Mouse (Mus musculus): Measurements from ENCODE around the gene Ripor3. TPM values are rescaled to one million over a fixed set of nuclear protein-coding genes. Genes with fewer than 3 reads are reported as not detected.

Gene Ripor3
- total RNA-seq, 2 experiments from 2014 or later, result 5.2 to 5.4 TPM

DNA sequence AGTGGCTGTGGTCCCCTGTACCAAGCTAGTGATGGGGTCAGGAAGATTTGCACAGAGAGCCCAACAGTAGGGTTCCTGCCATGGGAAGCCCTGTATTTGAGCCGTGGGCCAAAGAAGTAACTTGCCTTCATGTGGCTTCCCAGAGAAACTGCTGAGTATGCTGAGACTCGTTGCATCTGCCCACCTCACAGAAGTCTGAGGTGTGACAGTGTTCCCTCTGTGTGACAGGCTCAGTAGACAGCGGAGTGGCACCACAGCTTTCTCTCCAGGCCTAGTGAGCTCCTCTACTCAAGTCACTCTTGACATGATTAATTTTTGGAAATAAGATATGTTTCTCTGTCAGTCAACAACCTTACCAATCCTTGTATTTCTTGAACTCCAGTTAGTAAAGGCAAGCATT is 71.6 kb downstream of the Ripor3 start:
- no peak for DNase-seq (ENCODE audit: low spot score in 2 of 2)

DNA sequence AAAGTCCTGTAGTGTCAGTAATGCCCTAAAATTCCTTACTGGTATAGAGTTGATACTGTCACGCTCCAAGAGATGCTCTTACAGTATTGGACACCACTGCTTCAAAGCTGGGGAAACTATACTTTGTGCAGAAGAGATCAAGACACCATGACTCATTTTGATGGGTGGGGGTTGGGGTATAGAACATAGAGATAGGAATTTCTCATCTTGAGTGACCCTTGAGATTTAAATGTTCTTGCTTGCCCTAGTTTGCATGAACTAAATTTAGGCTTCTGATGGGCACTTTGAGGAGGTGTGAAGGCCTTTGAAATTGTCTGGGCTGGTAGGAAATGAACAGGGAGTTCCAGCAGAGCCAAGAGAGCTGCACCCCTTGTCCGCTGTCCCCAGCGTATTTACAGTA is 74.5 kb downstream of the Ripor3 start:
- DNase-seq (ENCODE audit: low spot score in 2 of 2), result no peak

DNA sequence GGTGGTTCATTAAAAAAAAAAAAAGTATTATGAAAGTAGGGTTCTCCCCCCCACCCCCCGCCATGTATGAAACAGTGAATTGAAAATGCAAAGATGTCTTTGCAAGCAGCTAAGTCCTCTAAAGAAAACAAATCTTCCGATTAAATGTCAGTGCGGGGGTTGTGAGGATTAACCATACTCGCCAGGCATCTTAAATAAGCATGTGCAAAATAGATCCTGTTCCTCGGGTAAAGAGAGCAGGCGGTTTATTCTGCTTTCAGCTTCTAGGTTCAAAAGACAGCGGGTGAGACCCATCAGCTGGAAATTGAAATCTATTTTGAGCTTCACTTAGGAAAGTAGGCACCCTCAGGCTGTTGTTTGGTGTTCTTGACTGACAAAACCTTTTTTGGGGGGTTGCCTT is 77.0 kb downstream of the Ripor3 start:
- DNase-seq (ENCODE audit: low spot score in 2 of 2), result no peak

DNA sequence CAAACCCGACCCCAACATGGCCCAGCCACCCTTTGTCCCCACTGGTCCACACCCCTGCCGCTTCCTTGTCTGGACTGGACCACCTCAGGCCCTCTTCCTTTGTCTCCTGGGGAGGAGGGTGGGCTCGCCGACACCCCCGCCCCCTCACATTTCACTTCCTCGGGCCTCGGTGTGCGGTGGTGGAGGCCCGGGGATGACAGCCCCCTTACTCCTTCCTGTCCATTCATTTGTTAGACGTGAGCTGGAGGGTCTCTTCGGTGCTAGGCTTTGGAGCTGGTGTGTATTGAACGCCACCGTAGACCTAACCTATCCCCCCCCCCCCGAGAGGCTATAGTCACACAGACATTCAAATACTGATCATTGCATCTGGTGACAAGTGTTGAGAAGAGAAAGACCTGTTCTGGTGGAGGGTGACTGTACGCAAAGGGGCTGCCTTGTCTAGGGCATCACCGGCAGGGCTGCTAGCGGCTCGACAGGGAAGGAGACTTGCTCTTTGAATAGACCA is 77.6 kb downstream of the Ripor3 start:
- no peak for DNase-seq (ENCODE audit: low spot score in 2 of 2)

DNA sequence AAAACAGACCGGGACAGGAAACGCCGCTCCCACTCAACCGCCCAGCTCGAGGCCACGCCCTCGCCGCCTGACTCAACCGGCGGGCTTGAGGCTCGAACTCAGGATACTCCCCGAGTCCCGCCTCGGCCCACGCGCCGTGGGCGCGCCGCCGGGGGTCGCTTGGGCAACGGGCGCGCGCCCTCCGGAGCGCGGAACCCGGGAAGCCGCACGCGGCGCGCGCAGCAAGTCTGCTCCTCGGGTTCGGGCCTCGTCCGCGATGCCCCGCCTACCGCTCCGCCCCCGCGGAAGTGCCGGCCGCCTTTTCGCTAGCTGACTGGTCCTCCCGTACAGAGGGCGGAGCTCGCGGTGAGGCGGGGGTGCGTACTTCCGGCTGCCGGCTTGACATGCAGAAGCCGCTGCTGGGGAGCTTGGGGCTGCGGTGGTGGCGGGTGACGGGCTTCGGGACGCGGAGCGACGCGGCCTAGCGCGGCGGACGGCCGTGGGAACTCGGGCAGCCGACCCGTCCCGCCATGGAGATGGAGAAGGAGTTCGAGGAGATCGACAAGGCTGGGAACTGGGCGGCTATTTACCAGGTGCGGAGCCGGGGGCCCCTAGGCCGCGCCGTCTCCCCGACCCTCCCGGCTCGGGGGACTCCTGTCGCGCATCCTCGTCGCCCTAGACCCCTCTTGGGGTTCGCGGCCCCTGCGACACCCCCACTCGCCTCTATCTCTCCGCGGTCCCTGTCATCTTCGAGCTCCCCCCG is 78.3 kb downstream of the Ripor3 start, which contains the start of gene Ptpn1:
Gene Ptpn1 (plus strand): TSS at position 73 of the 742 bp plus-strand sequence.
- peak; percentile 92 to 95 for DNase-seq (ENCODE audit: low spot score in 2 of 2)

DNA sequence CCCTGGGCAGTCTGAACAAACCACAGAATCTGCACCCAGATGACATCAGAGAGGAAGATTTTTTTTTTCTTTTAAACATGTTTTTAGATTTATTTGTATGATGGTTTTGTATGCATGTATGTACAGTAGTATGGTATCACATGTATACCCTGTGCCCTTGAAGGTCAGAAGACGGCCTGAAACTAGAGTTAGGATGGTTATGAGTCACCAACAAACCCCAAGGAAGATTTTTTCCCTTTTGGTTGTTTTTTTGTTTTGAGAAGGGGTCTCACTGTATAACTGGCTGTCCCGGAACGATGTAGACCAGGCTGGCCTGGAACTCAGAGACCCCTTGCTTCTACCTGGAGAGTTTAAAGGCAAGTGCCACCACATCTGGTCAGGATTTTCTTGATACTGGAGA is 79.4 kb downstream of the Ripor3 start:
- no peak for DNase-seq (ENCODE audit: low spot score in 2 of 2)

Other genes starting within 250 kb of the Ripor3 start
- 10 to 100 TPM; 49.4 to 58.7 TPM for gene Ptpn1, start 78.6 kb downstream of the Ripor3 start, total RNA-seq (2021)
- 1 to 10 TPM; 2.7 to 9.6 TPM for gene Pard6b, start 70.4 kb upstream of the Ripor3 start, total RNA-seq (2021)
- 10 to 100 TPM; 81.3 to 94.6 TPM for gene Adnp, start 196.5 kb upstream of the Ripor3 start, total RNA-seq (2021)
- gene Gm20716, start 219.7 kb upstream of the Ripor3 start, total RNA-seq (2021), result 10 to 100 TPM; 34.4 to 43.4 TPM
- 100 to 1,000 TPM in 1 of 2 experiments, 10 to 100 TPM in 1; 93.0 to 109 TPM for gene Dpm1, start 220.0 kb upstream of the Ripor3 start, total RNA-seq (2021)
- 10 to 100 TPM; 13.4 to 13.6 TPM for gene Mocs3, start 220.0 kb upstream of the Ripor3 start, total RNA-seq (2021)

Measured in adrenal gland, postnatal 4 days (tissue).